Mouse (Mus musculus): ENCODE data around the gene Kif24. TPM values are rescaled to one million over a fixed set of nuclear protein-coding genes. Genes with fewer than 3 reads are reported as not detected.

Kif24 gene
- 4.8 and 6.0 TPM in 2 replicates for polyA plus RNA-seq (2015; fragmentation: Nextera tagmentation; extraction: Ambion mirVana)

- Histone ChIP-seq H3K4me1 (ENCODE audit: control insufficient read depth, insufficient read depth, low read length) (peaks cover 9% of the 10 kb centered on the region), H3K4me3 (replicated peaks; ENCODE audit: low read length) (peak within 1 kb of the TSS; percentile 72)
These were observed at the start of gene Kif24, which contains the start of gene Nudt2 for GRCm38 (mm10) chr4:41464345-41465286. Gene Kif24 (minus strand): TSS chr4:41464887. Gene Nudt2 (plus strand): TSS chr4:41465151.

DNA sequence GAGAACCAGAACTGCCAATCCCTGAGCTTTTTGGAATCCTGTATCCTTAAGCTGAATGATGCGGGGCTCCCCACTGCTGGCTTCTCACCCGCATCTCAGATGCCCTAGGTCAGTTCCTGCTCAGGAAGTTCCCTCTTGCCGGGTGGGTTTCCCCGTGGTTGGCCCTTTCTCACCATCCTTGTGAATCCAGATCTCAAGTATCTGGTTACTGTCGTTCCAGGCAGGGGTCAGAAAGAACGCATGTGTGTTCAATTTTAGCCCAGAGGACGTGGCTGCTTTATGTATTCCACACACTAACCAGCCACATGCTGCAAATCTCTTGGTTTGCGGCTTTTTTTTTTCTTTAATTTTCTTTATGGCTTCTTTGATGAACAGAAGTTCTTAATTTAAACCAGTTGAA lies 49.0 kb upstream of the Kif24 start:
- H3K4me2 ChIP-seq (ENCODE audit: low read depth, low read length) = no peak overlapping the region
- no peaks in the 10 kb centered on the region for H3K9me3 ChIP-seq (replicated peaks; ENCODE audit: control insufficient read depth, low read length)
- H3K27ac ChIP-seq (ENCODE audit: low read length) = no peak overlapping the region
- 22% methylated on average over 8 of the region's 8 CpGs for WGBS
- no peaks in the 10 kb centered on the region for H3K4me1 ChIP-seq (ENCODE audit: control insufficient read depth, insufficient read depth, low read length)
- H3K4me3 ChIP-seq (replicated peaks; ENCODE audit: low read length) = no peak overlapping the region
- no peaks in the 10 kb centered on the region for H3K36me3 ChIP-seq (ENCODE audit: control insufficient read depth, insufficient read depth, low read length)
- H3K27me3 ChIP-seq (ENCODE audit: control insufficient read depth, insufficient read depth, low read length) = no peaks in the 10 kb centered on the region; the same call in 1 of the 2 replicates
- H3K9ac ChIP-seq (ENCODE audit: low read length) = no peak overlapping the region
- no peak for ATAC-seq (ENCODE audit: insufficient read depth, low FRiP score)

More at GRCm38 (mm10) chr4:41464345-41465286, at the start of gene Kif24, which contains the start of gene Nudt2:
- peak; percentile 100 for ATAC-seq (ENCODE audit: insufficient read depth, low FRiP score)
- Histone ChIP-seq H3K4me2 (ENCODE audit: low read depth, low read length) (peak within 1 kb of the TSS; percentile 80), H3K27ac (ENCODE audit: low read length) (peak within 1 kb of the TSS; percentile 48; the same call in 1 of the 2 replicates), H3K9me3 (replicated peaks; ENCODE audit: control insufficient read depth, low read length) (no peaks in the 10 kb centered on the region), H3K36me3 (ENCODE audit: control insufficient read depth, insufficient read depth, low read length) (no peaks in the 10 kb centered on the region), H3K27me3 (ENCODE audit: control insufficient read depth, insufficient read depth, low read length) (no peaks in the 10 kb centered on the region), H3K9ac (ENCODE audit: low read length) (peak within 1 kb of the TSS; percentile 87)
- under 1% methylated on average over 70 of the region's 70 CpGs for WGBS

- no peak overlapping the region for H3K4me3 ChIP-seq (replicated peaks; ENCODE audit: low read length)
- ATAC-seq (ENCODE audit: insufficient read depth, low FRiP score) = no peak
- WGBS = 44% methylated on average over 4 of the region's 4 CpGs
- H3K27ac ChIP-seq (ENCODE audit: low read length) = no peak overlapping the region
- H3K9me3 ChIP-seq (replicated peaks; ENCODE audit: control insufficient read depth, low read length) = no peaks in the 10 kb centered on the region
- H3K36me3 ChIP-seq (ENCODE audit: control insufficient read depth, insufficient read depth, low read length) = no peaks in the 10 kb centered on the region
- no peak overlapping the region for H3K4me2 ChIP-seq (ENCODE audit: low read depth, low read length)
- H3K4me1 ChIP-seq (ENCODE audit: control insufficient read depth, insufficient read depth, low read length) = no peaks in the 10 kb centered on the region
- H3K27me3 ChIP-seq (ENCODE audit: control insufficient read depth, insufficient read depth, low read length) = no peaks in the 10 kb centered on the region; the same call in 1 of the 2 replicates
- H3K9ac ChIP-seq (ENCODE audit: low read length) = no peak overlapping the region
These were observed 48.6 kb upstream of the Kif24 start for GRCm38 (mm10) chr4:41513309-41513708.

- no peak overlapping the region for H3K4me2 ChIP-seq (ENCODE audit: low read depth, low read length)
- 54% methylated on average over 7 of the region's 7 CpGs for WGBS
- H3K27me3 ChIP-seq (ENCODE audit: control insufficient read depth, insufficient read depth, low read length) = no peaks in the 10 kb centered on the region; the same call in 1 of the 2 replicates
- H3K9ac ChIP-seq (ENCODE audit: low read length) = no peak overlapping the region
- no peak overlapping the region for H3K27ac ChIP-seq (ENCODE audit: low read length)
- no peak for ATAC-seq (ENCODE audit: insufficient read depth, low FRiP score)
- no peaks in the 10 kb centered on the region for H3K9me3 ChIP-seq (replicated peaks; ENCODE audit: control insufficient read depth, low read length)
- H3K4me3 ChIP-seq (replicated peaks; ENCODE audit: low read length) = no peak overlapping the region
- no peaks in the 10 kb centered on the region for H3K36me3 ChIP-seq (ENCODE audit: control insufficient read depth, insufficient read depth, low read length)
- peaks cover 8% of the 10 kb centered on the region; the same call in 1 of the 2 replicates for H3K4me1 ChIP-seq (ENCODE audit: control insufficient read depth, insufficient read depth, low read length)
These were observed 43.3 kb upstream of the Kif24 start for GRCm38 (mm10) chr4:41507998-41508397.

- H3K27ac ChIP-seq (ENCODE audit: low read length) = no peak overlapping the region
- peak overlapping the region; percentile 95 for H3K4me2 ChIP-seq (ENCODE audit: low read depth, low read length)
- H3K4me1 ChIP-seq (ENCODE audit: control insufficient read depth, insufficient read depth, low read length) = peaks cover 8% of the 10 kb centered on the region; the same call in 1 of the 2 replicates
- 5% methylated on average over 22 of the region's 22 CpGs for WGBS
- no peak for ATAC-seq (ENCODE audit: insufficient read depth, low FRiP score)
- peak overlapping the region; percentile 73 for H3K9ac ChIP-seq (ENCODE audit: low read length)
- H3K36me3 ChIP-seq (ENCODE audit: control insufficient read depth, insufficient read depth, low read length) = no peaks in the 10 kb centered on the region
- H3K9me3 ChIP-seq (replicated peaks; ENCODE audit: control insufficient read depth, low read length) = no peaks in the 10 kb centered on the region
- H3K4me3 ChIP-seq (replicated peaks; ENCODE audit: low read length) = peak overlapping the region; percentile 60
- H3K27me3 ChIP-seq (ENCODE audit: control insufficient read depth, insufficient read depth, low read length) = no peaks in the 10 kb centered on the region; the same call in 1 of the 2 replicates
These were observed 42.7 kb upstream of the Kif24 start for GRCm38 (mm10) chr4:41507326-41507924.

GRCm38 (mm10) chr4:41506906-41507305 lies 42.2 kb upstream of the Kif24 start:
- Histone ChIP-seq H3K9ac (ENCODE audit: low read length) (peak overlapping the region; percentile 73), H3K4me2 (ENCODE audit: low read depth, low read length) (peak overlapping the region; percentile 95), H3K4me3 (replicated peaks; ENCODE audit: low read length) (peak overlapping the region; percentile 60), H3K9me3 (replicated peaks; ENCODE audit: control insufficient read depth, low read length) (no peaks in the 10 kb centered on the region), H3K36me3 (ENCODE audit: control insufficient read depth, insufficient read depth, low read length) (no peaks in the 10 kb centered on the region), H3K4me1 (ENCODE audit: control insufficient read depth, insufficient read depth, low read length) (peaks cover 12% of the 10 kb centered on the region; the same call in 1 of the 2 replicates), H3K27ac (ENCODE audit: low read length) (no peak overlapping the region), H3K27me3 (ENCODE audit: control insufficient read depth, insufficient read depth, low read length) (peaks cover 2% of the 10 kb centered on the region; the same call in 1 of the 2 replicates)
- WGBS = 0% methylated on average over 29 of the region's 29 CpGs
- ATAC-seq (ENCODE audit: insufficient read depth, low FRiP score) = peak; percentile 71

GRCm38 (mm10) chr4:41506156-41506555 lies 41.5 kb upstream of the Kif24 start:
- 13% methylated on average over 13 of the region's 13 CpGs for WGBS
- Histone ChIP-seq H3K27ac (ENCODE audit: low read length) (no peak overlapping the region), H3K4me2 (ENCODE audit: low read depth, low read length) (peak overlapping the region; percentile 95), H3K36me3 (ENCODE audit: control insufficient read depth, insufficient read depth, low read length) (no peaks in the 10 kb centered on the region), H3K4me1 (ENCODE audit: control insufficient read depth, insufficient read depth, low read length) (peaks cover 14% of the 10 kb centered on the region; the same call in 1 of the 2 replicates), H3K9me3 (replicated peaks; ENCODE audit: control insufficient read depth, low read length) (no peaks in the 10 kb centered on the region), H3K27me3 (ENCODE audit: control insufficient read depth, insufficient read depth, low read length) (0 out of 2 replicates have a peak, but pooled peaks cover 8% of the 10 kb centered on the region), H3K4me3 (replicated peaks; ENCODE audit: low read length) (peak overlapping the region; percentile 60; the same call in 1 of the 2 replicates), H3K9ac (ENCODE audit: low read length) (no peak overlapping the region)
- no peak for ATAC-seq (ENCODE audit: insufficient read depth, low FRiP score)

GRCm38 (mm10) chr4:41505131-41505551 lies 40.5 kb upstream of the Kif24 start:
- no peak overlapping the region for H3K9ac ChIP-seq (ENCODE audit: low read length)
- H3K4me1 ChIP-seq (ENCODE audit: control insufficient read depth, insufficient read depth, low read length) = peaks cover 14% of the 10 kb centered on the region; the same call in 1 of the 2 replicates
- H3K4me3 ChIP-seq (replicated peaks; ENCODE audit: low read length) = no peak overlapping the region
- H3K36me3 ChIP-seq (ENCODE audit: control insufficient read depth, insufficient read depth, low read length) = no peaks in the 10 kb centered on the region
- H3K27me3 ChIP-seq (ENCODE audit: control insufficient read depth, insufficient read depth, low read length) = peaks cover 18% of the 10 kb centered on the region
- no peaks in the 10 kb centered on the region for H3K9me3 ChIP-seq (replicated peaks; ENCODE audit: control insufficient read depth, low read length)
- no peak overlapping the region for H3K27ac ChIP-seq (ENCODE audit: low read length)
- H3K4me2 ChIP-seq (ENCODE audit: low read depth, low read length) = no peak overlapping the region
- ATAC-seq (ENCODE audit: insufficient read depth, low FRiP score) = no peak
- 59% methylated on average over 11 of the region's 11 CpGs for WGBS

Measured in stomach, embryonic 16.5 days (tissue).